Mouse (Mus musculus): ENCODE measurements at regions not wholly inside any gene's neighbourhood (a gene's known extent, or its start where the extent isn't known, plus 50 kb on each side); places are given as distances from the start of the nearest gene placed in this dataset.

GRCm38 (mm10) chr12:77860769-77861557, 333.1 kb upstream of the Gm6657 start:
- TF ChIP-seq POLR2A (IDR thresholded peaks at IDR 0.05; ENCODE audit: extremely low read depth, insufficient read depth, low read length) = no peak
- no peak for TF ChIP-seq CTCF (IDR thresholded peaks at IDR 0.05; ENCODE audit: extremely low read depth, insufficient read depth, low read length)
